Comparison of ENCODE assay signal across 26 mouse cellular contexts in the genomic region with DNA sequence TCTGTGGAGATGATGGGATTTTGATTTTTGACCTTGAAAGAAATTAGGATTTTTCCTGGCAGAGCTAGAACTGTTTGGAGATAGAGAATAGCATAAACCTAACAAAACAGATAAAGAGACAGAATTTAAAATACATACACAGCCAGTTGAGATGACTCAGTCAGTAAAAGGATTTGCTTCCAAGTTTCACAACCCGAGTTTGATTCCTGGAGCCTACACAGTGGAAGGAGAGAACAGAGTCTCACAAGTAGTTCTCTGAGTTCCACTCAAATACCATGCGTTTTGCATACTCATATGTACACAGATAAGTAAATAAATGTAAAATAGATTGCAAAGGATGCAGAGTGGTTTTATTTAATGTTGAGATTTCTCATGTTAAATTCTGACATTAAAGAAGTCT.
"Had no signal": no experiment of that assay in that cellular context is flagged by ENCODE, and none has a peak within 500 bp of the region (broad histone marks: within the 10 kb centered on the region; RNA-seq: fewer than 3 reads in every experiment).

No protein-coding gene starts in this region.

- H3K27me3 ChIP-seq: heart, embryonic 12.5 days; hindbrain, embryonic 12.5 days; limb, embryonic 12.5 days; liver, embryonic 13.5 days; liver, embryonic 15.5 days had no signal

- H3K4me3 ChIP-seq: gastrocnemius, adult 2 months; heart, embryonic 10.5 days; heart, embryonic 12.5 days; hindbrain, embryonic 10.5 days; hindbrain, embryonic 12.5 days; left cerebral cortex, adult 2 months; limb, embryonic 10.5 days; limb, embryonic 12.5 days; liver, embryonic 13.5 days; liver, embryonic 15.5 days had no signal

- H3K27ac ChIP-seq: gastrocnemius, adult 2 months; heart, embryonic 10.5 days; hindbrain, embryonic 10.5 days; hindbrain, embryonic 12.5 days; hindbrain, embryonic 14.5 days; hindbrain, postnatal 0 days; kidney, postnatal 0 days; left cerebral cortex, adult 2 months; limb, embryonic 10.5 days; limb, embryonic 12.5 days; liver, embryonic 13.5 days; liver, embryonic 15.5 days had no signal

- H3K9ac ChIP-seq: heart, embryonic 12.5 days; hindbrain, embryonic 12.5 days; hindbrain, embryonic 14.5 days; limb, embryonic 12.5 days; liver, embryonic 13.5 days; liver, embryonic 15.5 days had no signal

- DNase-seq: gastrocnemius, adult 2 months; gastrocnemius, postnatal 10 days; gastrocnemius, postnatal 25 days; heart, adult 18-20 months; heart, postnatal 10 days; heart, postnatal 4 days; kidney, adult 11 months; kidney, adult 8-10 months; kidney, postnatal 14 days; kidney, postnatal 36 days; layer of hippocampus, adult 9-11 months; liver; liver, embryonic 13.5 days had no signal

- ATAC-seq: hindbrain, postnatal 0 days; intestine, embryonic 16.5 days had no signal

- H3K4me1 ChIP-seq: heart, embryonic 10.5 days; heart, embryonic 12.5 days; hindbrain, embryonic 10.5 days; hindbrain, embryonic 12.5 days; limb, embryonic 10.5 days; limb, embryonic 12.5 days; liver, embryonic 13.5 days; liver, embryonic 15.5 days had no signal

- H3K9me3 ChIP-seq: heart, embryonic 10.5 days; heart, embryonic 12.5 days; hindbrain, embryonic 10.5 days; hindbrain, embryonic 12.5 days; limb, embryonic 10.5 days; limb, embryonic 12.5 days; liver, embryonic 13.5 days; liver, embryonic 15.5 days had no signal

- H3K4me2 ChIP-seq: heart, embryonic 12.5 days; hindbrain, embryonic 12.5 days; hindbrain, embryonic 14.5 days; limb, embryonic 12.5 days; liver, embryonic 11.5 days; liver, embryonic 13.5 days; liver, embryonic 15.5 days had no signal
